ENCODE assay signal across 20 mouse cellular contexts in genomic region chr15:7061995-7062697, GRCm38 (mm10). TPM values are rescaled to one million over a fixed set of nuclear protein-coding genes. Genes with fewer than 3 reads are reported as not detected.
A peak's percentile ranks its signal among the peaks of the same experiment; 100 is the strongest.
DNase-seq lines count a peak whose midpoint lies in the region; ATAC-seq lines count a peak whose summit lies in the region.
"Had no signal": no experiment of that assay in that cellular context is flagged by ENCODE, and none has a peak within 500 bp of the region (broad histone marks: within the 10 kb centered on the region; RNA-seq: fewer than 3 reads in every experiment).

No protein-coding gene starts in this region.

- no peak overlapping the region for H3K4me2 ChIP-seq in forebrain, embryonic 11.5 days (ENCODE audit: low read depth, low read length, severe bottlenecking)
- no peak overlapping the region for H3K4me2 ChIP-seq in forebrain, embryonic 16.5 days (ENCODE audit: low read length)
- no peak overlapping the region for H3K4me2 ChIP-seq in limb, embryonic 12.5 days
- H3K4me2 ChIP-seq: embryonic facial prominence, embryonic 13.5 days; heart, embryonic 12.5 days; midbrain, embryonic 13.5 days; neural tube, embryonic 12.5 days; stomach, embryonic 15.5 days had no signal

- 0 out of 2 replicates have a peak overlapping the region, but pooled peaks have one; percentile 38 for H3K27ac ChIP-seq in forebrain, embryonic 11.5 days (ENCODE audit: low read depth, low read length)
- H3K27ac ChIP-seq in forebrain, embryonic 16.5 days (ENCODE audit: low read length), result peak overlapping the region; percentile 60
- peak overlapping the region; percentile 74 for H3K27ac ChIP-seq in limb, embryonic 12.5 days
- H3K27ac ChIP-seq: embryonic facial prominence, embryonic 13.5 days; midbrain, embryonic 13.5 days; neural tube, embryonic 12.5 days; stomach, embryonic 15.5 days had no signal

- H3K4me1 ChIP-seq in forebrain, embryonic 11.5 days (replicated peaks; ENCODE audit: control insufficient read depth, insufficient read depth, low read length), result peaks cover 3% of the 10 kb centered on the region; the same call in 1 of the 2 replicates
- H3K4me1 ChIP-seq in forebrain, embryonic 16.5 days (replicated peaks; ENCODE audit: control insufficient read depth, insufficient read depth, low read length), result peaks cover 9% of the 10 kb centered on the region
- H3K4me1 ChIP-seq in limb, embryonic 12.5 days (replicated peaks), result peaks cover 14% of the 10 kb centered on the region
- H3K4me1 ChIP-seq: heart, embryonic 12.5 days; stomach, embryonic 15.5 days had no signal

- 9% methylated on average over 4 of the region's 4 CpGs for WGBS in forebrain, embryonic 11.5 days
- 17% methylated on average over 4 of the region's 4 CpGs for WGBS in forebrain, embryonic 16.5 days
- WGBS in limb, embryonic 12.5 days, result 17% methylated on average over 4 of the region's 4 CpGs

- no peak overlapping the region for H3K4me3 ChIP-seq in forebrain, embryonic 11.5 days (ENCODE audit: low read depth, low read length)
- no peak overlapping the region for H3K4me3 ChIP-seq in forebrain, embryonic 16.5 days (replicated peaks; ENCODE audit: low read length)
- H3K4me3 ChIP-seq in limb, embryonic 12.5 days (replicated peaks), result no peak overlapping the region
- H3K4me3 ChIP-seq: embryonic facial prominence, embryonic 13.5 days; heart, embryonic 12.5 days; midbrain, embryonic 13.5 days; neural tube, embryonic 12.5 days; stomach, embryonic 15.5 days had no signal

- peak; percentile 46; the same call in 1 of the 2 replicates for ATAC-seq in forebrain, embryonic 11.5 days (replicated peaks; ENCODE audit: low FRiP score)
- ATAC-seq in forebrain, embryonic 16.5 days, result peak; percentile 78
- no peak for ATAC-seq in limb, embryonic 12.5 days (ENCODE audit: insufficient number of reproducible peaks, insufficient read depth, low FRiP score, low TSS enrichment, low read depth)
- ATAC-seq: CD4-positive, CD25-positive, alpha-beta regulatory T cell, adult 4 months; midbrain, embryonic 13.5 days had no signal

- no peaks in the 10 kb centered on the region for H3K9me3 ChIP-seq in forebrain, embryonic 11.5 days (ENCODE audit: control insufficient read depth, low read length)
- H3K9me3 ChIP-seq in forebrain, embryonic 16.5 days (ENCODE audit: control insufficient read depth, low read length), result no peaks in the 10 kb centered on the region
- H3K9me3 ChIP-seq in limb, embryonic 12.5 days, result no peaks in the 10 kb centered on the region
- H3K9me3 ChIP-seq: embryonic facial prominence, embryonic 13.5 days; heart, embryonic 12.5 days; midbrain, embryonic 13.5 days; neural tube, embryonic 12.5 days; stomach, embryonic 15.5 days had no signal

- H3K27me3 ChIP-seq in forebrain, embryonic 11.5 days (ENCODE audit: control insufficient read depth, insufficient read depth, low read length), result no peaks in the 10 kb centered on the region
- H3K27me3 ChIP-seq in forebrain, embryonic 16.5 days (replicated peaks; ENCODE audit: control insufficient read depth, insufficient read depth, low read length), result no peaks in the 10 kb centered on the region
- H3K27me3 ChIP-seq in limb, embryonic 12.5 days, result no peaks in the 10 kb centered on the region
- H3K27me3 ChIP-seq: embryonic facial prominence, embryonic 13.5 days; heart, embryonic 12.5 days; midbrain, embryonic 13.5 days; neural tube, embryonic 12.5 days; stomach, embryonic 15.5 days had no signal

- H3K36me3 ChIP-seq in forebrain, embryonic 11.5 days (ENCODE audit: control insufficient read depth, insufficient read depth, low read length), result no peaks in the 10 kb centered on the region
- H3K36me3 ChIP-seq in forebrain, embryonic 16.5 days (ENCODE audit: control insufficient read depth, insufficient read depth), result no peaks in the 10 kb centered on the region
- H3K36me3 ChIP-seq in limb, embryonic 12.5 days, result no peaks in the 10 kb centered on the region
- H3K36me3 ChIP-seq: embryonic facial prominence, embryonic 13.5 days; heart, embryonic 12.5 days; midbrain, embryonic 13.5 days; neural tube, embryonic 12.5 days; stomach, embryonic 15.5 days had no signal

- intact Hi-C loops in left cerebral cortex, postnatal 4 days (cut with DNase I), result no loop called here
- intact Hi-C loops in left cerebral cortex, postnatal 14 days (cut with DNase I), result no loop called here

- peak; percentile 52 for DNase-seq in left cerebral cortex, postnatal 4 days
- DNase-seq in left cerebral cortex, postnatal 14 days (ENCODE audit: low spot score in 2 of 2), result no peak
- DNase-seq in forebrain, embryonic 11.5 days (ENCODE audit: low spot score), result peak; percentile 63
- DNase-seq in kidney, postnatal 14 days, result no peak
- no peak for DNase-seq in lung, postnatal 36 days
- DNase-seq: adrenal gland, adult 2 months; cerebellum, postnatal 25 days; gastrocnemius, postnatal 25 days; kidney, adult 18-20 months; lung, postnatal 4 days; spleen, adult 18-20 months had no signal

- H3K9ac ChIP-seq in forebrain, embryonic 11.5 days (ENCODE audit: low read length), result 0 out of 2 replicates have a peak overlapping the region, but pooled peaks have one; percentile 0
- no peak overlapping the region for H3K9ac ChIP-seq in forebrain, embryonic 16.5 days (replicated peaks; ENCODE audit: low read depth, low read length)
- H3K9ac ChIP-seq in limb, embryonic 12.5 days (replicated peaks), result no peak overlapping the region
- H3K9ac ChIP-seq: embryonic facial prominence, embryonic 13.5 days; heart, embryonic 12.5 days; midbrain, embryonic 13.5 days; neural tube, embryonic 12.5 days; stomach, embryonic 15.5 days had no signal

RNA-seq across cellular contexts. Expression of gene Lifr, which starts 28.3 kb away (rescaled TPM):
- total RNA-seq in left cerebral cortex, postnatal 4 days (2021), result 10 to 100 TPM; 27.4 to 28.0 TPM
- 10 to 100 TPM; 37.7 to 41.2 TPM for total RNA-seq in left cerebral cortex, postnatal 14 days (2021)
- 9.4 and 10.7 TPM in 2 replicates for polyA plus RNA-seq in forebrain, embryonic 11.5 days (2014; fragmentation: Nextera tagmentation; extraction: Ambion mirVana)
- polyA plus RNA-seq in forebrain, embryonic 16.5 days (2015; fragmentation: Nextera tagmentation; extraction: Ambion mirVana), result 7.4 and 9.2 TPM in 2 replicates
- polyA plus RNA-seq in limb, embryonic 12.5 days (2016; fragmentation: Nextera tagmentation; extraction: Ambion mirVana), result 15.8 and 18.4 TPM in 2 replicates
- total RNA-seq: MEL had no signal

Comparison
In these comparisons a context has a peak if more than half of its experiments do, and no peak if none do; other contexts are left out.
1. DNase-seq: peak in left cerebral cortex, postnatal 4 days (single experiment) and forebrain, embryonic 11.5 days (single experiment); none in left cerebral cortex, postnatal 14 days (0 of 2), kidney, postnatal 14 days (single experiment) and lung, postnatal 36 days (single experiment).
2. Peak in every context shown above with its lines, with median percentiles within 50 percentile points of each other: H3K27ac ChIP-seq.